Mouse (Mus musculus) kidney, adult 2 months (tissue): ENCODE results near the gene Heatr4. TPM values are rescaled to one million over a fixed set of nuclear protein-coding genes. Genes with fewer than 3 reads are reported as not detected.

Experiments used
- DNase-seq: peaks from one replicate; pipeline ENCODE4 v3.0.0; 2021
- H3K27ac ChIP-seq: fragments of 200-500 bp; 2 replicates; pipeline ENCODE4 v1.5.1; 2012; ENCODE audit warnings: low read depth, low read length, control low read depth, inconsistent platforms; ENCODE audit not compliant: insufficient read depth
- H3K27me3 ChIP-seq: fragments of 200-500 bp; replicated peaks from 2 replicates; pipeline ENCODE4 v1.6.1; 2012; ENCODE audit warnings: mild to moderate bottlenecking, moderate library complexity, low read length, inconsistent platforms; ENCODE audit not compliant: control insufficient read depth, insufficient read depth
- H3K36me3 ChIP-seq: fragments of 200-500 bp; 2 replicates; pipeline ENCODE4 v1.6.1; 2012; ENCODE audit warnings: mild to moderate bottlenecking, moderate library complexity, low read length, inconsistent platforms; ENCODE audit not compliant: control insufficient read depth, insufficient read depth
- H3K4me1 ChIP-seq: fragments of 200-500 bp; 2 replicates; pipeline ENCODE4 v1.6.1; 2011; ENCODE audit warnings: low read length; ENCODE audit not compliant: control insufficient read depth, insufficient read depth
- H3K4me3 ChIP-seq: fragments of 200-500 bp; 2 replicates; pipeline ENCODE4 v1.5.1; 2011; ENCODE audit warnings: mild to moderate bottlenecking, low read depth, low read length, control low read depth; ENCODE audit not compliant: insufficient read depth
- CTCF ChIP-seq: fragments of 200-500 bp; conservative IDR thresholded peaks from 2 replicates; pipeline ENCODE4 v1.5.1; 2011; ENCODE audit warnings: low read depth, mild to moderate bottlenecking, control low read depth, low read length, moderate library complexity, mixed read lengths; ENCODE audit not compliant: insufficient read depth, insufficient read length
- POLR2A ChIP-seq: fragments of 200-500 bp; IDR thresholded peaks from one replicate; pipeline ENCODE4 v1.6.1; 2011; ENCODE audit warnings: low read depth, low read length, control low read depth
- WGBS: fragments of 180-500 bp; shearing (Covaris S2); methylation state at CpG from one replicate; pipeline ENCODE4 v1.1.7; 2018; 5-methylcytosine and 5-hydroxymethylcytosine counted together
- polyA plus RNA-seq: library from polyadenylated mRNA; depleted of rRNA; stranded (reverse); fragments of >200 nt; gene quantifications from 2 replicates; pipeline ENCODE4 v1.2.3, GENCODE M21; 2012

Gene Heatr4
- polyA plus RNA-seq, 1 experiment: not detected

- H3K4me1 ChIP-seq: no peaks in the 10 kb centered on the region
- DNase-seq: peak; percentile 86
- TF ChIP-seq POLR2A: no peak
- TF ChIP-seq CTCF: peak; percentile 70
- no peaks in the 10 kb centered on the region for H3K27me3 ChIP-seq
- no peak overlapping the region for H3K4me3 ChIP-seq
- WGBS: 51% methylated on average over 2 of the region's 2 CpGs
- H3K27ac ChIP-seq: no peak overlapping the region
- no peaks in the 10 kb centered on the region for H3K36me3 ChIP-seq
Observed at GRCm38 (mm10) chr12:83972117-83972516, 12.5 kb downstream of the Heatr4 start.

GRCm38 (mm10) chr12:83965235-83965634 lies 19.4 kb downstream of the Heatr4 start:
- no peak overlapping the region for H3K27ac ChIP-seq
- TF ChIP-seq CTCF (no peak), POLR2A (no peak)
- no peak overlapping the region for H3K4me3 ChIP-seq
- no peaks in the 10 kb centered on the region for H3K4me1 ChIP-seq
- H3K27me3 ChIP-seq: no peaks in the 10 kb centered on the region
- no peak for DNase-seq
- WGBS: 90% methylated on average over 7 of the region's 7 CpGs
- H3K36me3 ChIP-seq: no peaks in the 10 kb centered on the region

GRCm38 (mm10) chr12:83958278-83958677 lies 26.4 kb downstream of the Heatr4 start:
- TF ChIP-seq POLR2A (no peak), CTCF (no peak)
- 79% methylated on average over 9 of the region's 9 CpGs for WGBS
- DNase-seq: no peak
- H3K27ac ChIP-seq: no peak overlapping the region
- H3K4me3 ChIP-seq: no peak overlapping the region
- H3K4me1 ChIP-seq: no peaks in the 10 kb centered on the region
- no peaks in the 10 kb centered on the region for H3K36me3 ChIP-seq
- H3K27me3 ChIP-seq: no peaks in the 10 kb centered on the region

- Histone ChIP-seq H3K27me3 (no peaks in the 10 kb centered on the region), H3K4me3 (peak overlapping the region; percentile 81), H3K4me1 (peaks cover 9% of the 10 kb centered on the region; the same call in 1 of the 2 replicates), H3K27ac (no peak overlapping the region), H3K36me3 (no peaks in the 10 kb centered on the region)
- WGBS: 67% methylated on average over 32 of the region's 32 CpGs
- no peak for DNase-seq
- no peak for TF ChIP-seq POLR2A
- no peak for TF ChIP-seq CTCF
Observed at GRCm38 (mm10) chr12:83951711-83952575, 32.7 kb downstream of the Heatr4 start.

- Histone ChIP-seq H3K27me3 (no peaks in the 10 kb centered on the region), H3K4me1 (peaks cover 9% of the 10 kb centered on the region; the same call in 1 of the 2 replicates), H3K27ac (peak overlapping the region; percentile 54), H3K36me3 (no peaks in the 10 kb centered on the region), H3K4me3 (peak overlapping the region; percentile 81)
- WGBS: under 1% methylated on average over 116 of the region's 116 CpGs
- no peak for DNase-seq
- TF ChIP-seq CTCF (no peak), POLR2A (no peak)
Observed at GRCm38 (mm10) chr12:83950840-83951701, 33.6 kb downstream of the Heatr4 start.

GRCm38 (mm10) chr12:83950493-83950839 lies 34.2 kb downstream of the Heatr4 start, which contains the start of gene Riox1:
TSS of gene Riox1 (plus strand) at chr12:83950608.
- Histone ChIP-seq H3K27me3 (no peaks in the 10 kb centered on the region), H3K36me3 (no peaks in the 10 kb centered on the region), H3K4me3 (peak within 1 kb of the TSS; percentile 81), H3K4me1 (peaks cover 9% of the 10 kb centered on the region; the same call in 1 of the 2 replicates), H3K27ac (peak within 1 kb of the TSS; percentile 71)
- DNase-seq: peak; percentile 91
- under 1% methylated on average over 37 of the region's 37 CpGs for WGBS
- no peak for TF ChIP-seq CTCF
- no peak for TF ChIP-seq POLR2A

GRCm38 (mm10) chr12:83949776-83950492 lies 34.7 kb downstream of the Heatr4 start:
- Histone ChIP-seq H3K36me3 (no peaks in the 10 kb centered on the region), H3K27ac (peak overlapping the region; percentile 71; the same call in 1 of the 2 replicates), H3K4me1 (peaks cover 9% of the 10 kb centered on the region; the same call in 1 of the 2 replicates), H3K27me3 (no peaks in the 10 kb centered on the region), H3K4me3 (peak overlapping the region; percentile 81)
- no peak for TF ChIP-seq CTCF
- TF ChIP-seq POLR2A: no peak
- WGBS: 23% methylated on average over 11 of the region's 11 CpGs
- DNase-seq: no peak
